Mouse (Mus musculus): ENCODE data around the gene Itga1.

Gene Itga1

GRCm38 (mm10) chr13:115101355-115102191 is at the start of gene Itga1, which contains the start of gene Gm49395:
Gene Itga1 (minus strand): TSS chr13:115101964.
Gene Gm49395 (minus strand): TSS chr13:115101921.
- DNase-seq (ENCODE audit: extremely low read depth, insufficient read length, low spot score): peak; percentile 82

GRCm38 (mm10) chr13:115150602-115151001 is 48.8 kb upstream of the Itga1 start:
- DNase-seq (ENCODE audit: extremely low read depth, insufficient read length, low spot score): no peak

GRCm38 (mm10) chr13:115149849-115150248 is 48.1 kb upstream of the Itga1 start:
- no peak for DNase-seq (ENCODE audit: extremely low read depth, insufficient read length, low spot score)

- no peak for DNase-seq (ENCODE audit: extremely low read depth, insufficient read length, low spot score)
Observed at GRCm38 (mm10) chr13:115143575-115143974, 41.8 kb upstream of the Itga1 start.

- no peak for DNase-seq (ENCODE audit: extremely low read depth, insufficient read length, low spot score)
Observed at GRCm38 (mm10) chr13:115142066-115142465, 40.3 kb upstream of the Itga1 start.

- no peak for DNase-seq (ENCODE audit: extremely low read depth, insufficient read length, low spot score)
Observed at GRCm38 (mm10) chr13:115138513-115138912, 36.7 kb upstream of the Itga1 start.

- no peak for DNase-seq (ENCODE audit: extremely low read depth, insufficient read length, low spot score)
Observed at GRCm38 (mm10) chr13:115136761-115137160, 35.0 kb upstream of the Itga1 start.

GRCm38 (mm10) chr13:115132435-115132834 is 30.7 kb upstream of the Itga1 start:
- DNase-seq (ENCODE audit: extremely low read depth, insufficient read length, low spot score): no peak

- DNase-seq (ENCODE audit: extremely low read depth, insufficient read length, low spot score): no peak
Observed at GRCm38 (mm10) chr13:115131381-115131780, 29.6 kb upstream of the Itga1 start.

- no peak for DNase-seq (ENCODE audit: extremely low read depth, insufficient read length, low spot score)
Observed at GRCm38 (mm10) chr13:115130035-115130434, 28.3 kb upstream of the Itga1 start.

GRCm38 (mm10) chr13:115127826-115128225 is 26.1 kb upstream of the Itga1 start:
- DNase-seq (ENCODE audit: extremely low read depth, insufficient read length, low spot score): no peak

- DNase-seq (ENCODE audit: extremely low read depth, insufficient read length, low spot score): no peak
Observed at GRCm38 (mm10) chr13:115126534-115126933, 24.8 kb upstream of the Itga1 start.

- DNase-seq (ENCODE audit: extremely low read depth, insufficient read length, low spot score): no peak
Observed at GRCm38 (mm10) chr13:115125130-115125529, 23.4 kb upstream of the Itga1 start.

GRCm38 (mm10) chr13:115124521-115124920 is 22.8 kb upstream of the Itga1 start:
- no peak for DNase-seq (ENCODE audit: extremely low read depth, insufficient read length, low spot score)

GRCm38 (mm10) chr13:115118756-115119155 is 17.0 kb upstream of the Itga1 start:
- no peak for DNase-seq (ENCODE audit: extremely low read depth, insufficient read length, low spot score)

GRCm38 (mm10) chr13:115118195-115118594 is 16.4 kb upstream of the Itga1 start:
- no peak for DNase-seq (ENCODE audit: extremely low read depth, insufficient read length, low spot score)

GRCm38 (mm10) chr13:115116930-115117621 is 15.3 kb upstream of the Itga1 start:
- no peak for DNase-seq (ENCODE audit: extremely low read depth, insufficient read length, low spot score)

GRCm38 (mm10) chr13:115109628-115110027 is 7.9 kb upstream of the Itga1 start:
- no peak for DNase-seq (ENCODE audit: extremely low read depth, insufficient read length, low spot score)

GRCm38 (mm10) chr13:115107436-115107835 is 5.7 kb upstream of the Itga1 start:
- no peak for DNase-seq (ENCODE audit: extremely low read depth, insufficient read length, low spot score)

GRCm38 (mm10) chr13:115106183-115106582 is 4.4 kb upstream of the Itga1 start:
- no peak for DNase-seq (ENCODE audit: extremely low read depth, insufficient read length, low spot score)

- DNase-seq (ENCODE audit: extremely low read depth, insufficient read length, low spot score): no peak
Observed at GRCm38 (mm10) chr13:115102754-115103153, 990 bp upstream of the Itga1 start.
